Mouse (Mus musculus) layer of hippocampus, postnatal 25 days (tissue): ENCODE results near the gene Rsbn1l. TPM values are rescaled to one million over a fixed set of nuclear protein-coding genes. Genes with fewer than 3 reads are reported as not detected.
"Not testable (repeated sequence)": the region's sequence is repeated elsewhere in the genome, so short reads cannot be mapped to it uniquely, and the experiment has no call there.

ENCODE experiments used
- DNase-seq, 2 experiments: peaks; one replicate each; pipeline ENCODE4 v3.0.0; 2022; ENCODE audit warnings: mixed read lengths in 2 of 2, low spot score in 1 of 2; ENCODE audit errors: extremely low spot score in 1 of 2
- total RNA-seq, 2 experiments: library from RNA; stranded (reverse); gene quantifications; 2 replicates each; pipeline ENCODE4 v1.2.3; 2021

The Rsbn1l gene
- total RNA-seq, 2 experiments from 2014 or later: 14.9 to 18.5 TPM

DNA sequence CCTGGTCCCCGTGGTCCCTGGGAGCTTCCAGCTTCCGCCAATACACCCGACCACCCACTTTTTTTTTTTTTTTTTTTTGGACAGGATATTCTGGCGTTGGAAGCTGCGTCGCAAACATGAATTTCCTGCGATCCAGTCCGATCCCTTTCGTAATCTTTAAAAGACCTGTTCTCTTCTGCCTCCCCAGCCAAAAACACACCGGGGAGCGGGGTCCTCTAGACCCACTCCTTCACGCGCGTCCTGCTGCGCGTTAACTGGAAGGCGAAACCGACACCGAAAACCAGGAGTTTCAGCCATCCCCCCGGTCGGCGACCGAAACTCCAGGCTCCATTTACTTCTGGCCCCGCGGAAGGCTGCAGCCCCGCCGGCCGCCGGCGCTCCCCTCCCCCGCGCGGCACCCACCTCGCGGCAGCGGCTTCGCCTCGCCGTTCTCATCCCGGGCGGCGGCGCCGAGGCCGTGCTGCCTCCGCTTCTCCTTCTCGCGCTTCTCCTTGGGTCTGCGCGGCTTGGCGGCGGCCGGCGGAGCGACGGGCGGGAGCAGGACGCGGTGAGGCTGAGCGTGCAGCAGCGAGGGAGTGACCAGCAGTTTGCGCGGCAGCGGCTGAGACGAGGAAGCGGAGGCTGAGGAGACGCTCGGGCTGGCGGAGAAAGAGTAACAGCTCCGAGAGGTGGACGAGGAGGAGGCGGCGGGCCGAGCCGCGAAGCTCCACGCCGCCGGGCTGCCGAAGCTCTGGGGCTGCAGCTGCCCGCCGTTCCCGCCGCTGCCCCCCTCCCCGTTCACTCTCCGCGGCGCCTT is 5.1 kb downstream of the Rsbn1l start:
- peak in 1 of 2 experiments; percentile 39 for DNase-seq

DNA sequence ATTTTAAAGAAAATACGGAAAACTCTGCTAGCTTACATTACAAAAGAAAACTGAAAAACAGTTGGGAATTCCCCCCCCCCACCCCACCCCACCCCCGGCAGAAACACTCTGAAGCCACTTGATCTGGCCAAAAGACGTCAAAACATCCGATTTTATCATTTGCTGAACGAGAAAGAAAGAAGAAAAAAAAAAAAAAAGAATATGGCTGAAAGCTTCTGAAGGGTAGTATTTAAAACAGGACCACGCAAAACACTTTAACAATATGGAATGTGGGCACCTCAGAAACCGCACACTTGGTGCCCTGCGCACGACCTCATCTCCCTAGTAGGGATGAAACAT is 5.7 kb downstream of the Rsbn1l start:
- DNase-seq: no peak

DNA sequence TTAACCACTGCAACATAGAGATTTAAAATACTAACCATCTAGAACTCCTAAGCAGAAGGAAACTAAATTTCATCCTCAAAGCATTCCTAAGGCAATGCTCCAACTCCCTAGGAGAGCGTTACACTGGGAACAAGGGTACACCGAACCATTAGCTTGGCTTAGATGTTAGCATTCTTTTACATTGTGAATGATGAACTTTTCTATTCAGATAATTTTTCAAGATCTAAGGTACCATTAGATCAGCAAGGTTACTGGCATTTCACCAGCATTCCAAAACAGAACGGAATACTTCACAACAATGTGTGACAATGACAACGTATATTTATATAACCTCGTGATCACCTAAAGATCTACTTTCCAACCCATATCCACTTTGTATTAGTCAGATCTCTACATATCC is 6.1 kb downstream of the Rsbn1l start:
- DNase-seq: no peak

DNA sequence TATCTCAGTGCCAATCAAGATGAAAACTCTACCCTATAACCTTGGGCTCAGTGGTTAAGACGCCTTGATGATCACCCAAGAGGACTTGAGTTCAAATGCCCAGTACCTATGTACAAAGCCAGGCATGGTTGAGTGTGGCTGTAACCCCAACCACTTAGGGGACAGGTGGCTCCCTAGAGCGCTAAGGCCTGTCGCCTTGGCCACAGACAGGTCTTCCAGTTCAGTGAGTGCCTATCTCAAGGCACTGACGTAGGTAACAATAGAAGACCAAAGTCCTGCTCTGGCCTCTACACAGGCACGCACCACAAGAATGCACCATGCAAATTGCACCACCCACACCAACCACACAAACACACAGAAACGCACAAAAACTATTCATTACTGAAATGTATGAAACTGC is 9.3 kb downstream of the Rsbn1l start:
- DNase-seq: no peak

- DNase-seq: no peak
These were observed 11.0 kb downstream of the Rsbn1l start for GRCm38 (mm10) chr5:20944961-20945748.

GRCm38 (mm10) chr5:20943791-20944190 is 12.4 kb downstream of the Rsbn1l start:
- DNase-seq: not testable (repeated sequence)

DNA sequence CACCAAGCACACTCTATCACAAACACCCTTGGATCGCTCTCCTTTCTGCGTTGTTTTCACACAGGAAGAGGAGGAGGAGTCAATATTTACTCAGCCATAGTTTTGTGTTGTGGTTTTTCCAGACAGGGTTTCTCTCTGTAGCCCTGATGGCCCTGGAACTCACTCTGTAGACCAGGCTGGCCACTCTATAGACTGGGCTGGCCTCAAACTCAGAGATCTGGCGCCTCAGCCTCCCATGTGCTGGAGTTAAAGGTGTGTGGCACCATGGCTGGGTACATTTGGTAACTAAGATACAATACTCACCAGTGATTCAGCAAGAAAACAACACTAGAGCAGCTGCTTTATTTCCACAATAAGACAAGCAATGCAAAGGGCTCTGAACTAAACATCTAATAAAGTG is 13.7 kb downstream of the Rsbn1l start:
- DNase-seq: no peak

DNA sequence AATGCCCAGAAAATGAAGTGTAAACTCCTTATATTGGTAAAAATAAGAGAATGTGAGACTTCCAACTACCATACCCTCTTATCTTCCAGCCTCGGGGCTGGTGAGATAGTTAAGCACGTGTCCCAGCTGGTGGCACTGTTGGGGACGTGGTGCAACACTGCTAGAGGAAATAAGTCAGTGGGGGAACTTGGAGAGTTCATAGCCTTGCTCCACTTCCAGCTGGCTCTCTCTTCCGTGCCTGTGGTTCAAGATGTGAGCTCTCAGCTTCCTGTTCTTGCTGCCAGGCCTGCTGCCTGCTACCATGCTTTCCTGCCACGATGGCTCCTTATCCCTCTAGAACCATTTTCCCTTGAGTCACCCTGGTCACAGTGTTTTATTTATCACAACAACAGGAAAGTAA is 15.0 kb downstream of the Rsbn1l start:
- no peak for DNase-seq

- DNase-seq: no peak
These were observed 15.5 kb downstream of the Rsbn1l start for GRCm38 (mm10) chr5:20940696-20941095.

- no peak for DNase-seq
These were observed 16.1 kb downstream of the Rsbn1l start for GRCm38 (mm10) chr5:20940040-20940571.

DNA sequence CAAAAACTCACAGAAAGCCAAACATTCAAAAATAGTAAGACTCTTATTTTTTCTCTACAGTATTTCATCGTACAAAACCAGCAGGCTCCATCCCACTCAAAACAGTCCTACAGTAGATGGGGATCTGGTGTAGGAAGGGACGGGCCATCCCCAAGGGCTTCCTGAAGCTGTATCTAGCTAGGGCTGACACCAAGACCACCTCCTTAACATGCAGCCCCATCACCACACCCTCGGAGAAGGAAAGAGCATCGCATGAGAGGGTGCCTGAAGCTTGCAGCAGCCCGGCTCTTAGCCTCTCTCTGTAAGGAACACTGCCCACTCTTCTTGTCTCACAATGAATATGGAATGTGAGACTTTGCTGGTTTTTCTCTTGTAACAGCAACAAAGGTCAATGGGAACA is 17.7 kb downstream of the Rsbn1l start:
- DNase-seq: no peak

DNA sequence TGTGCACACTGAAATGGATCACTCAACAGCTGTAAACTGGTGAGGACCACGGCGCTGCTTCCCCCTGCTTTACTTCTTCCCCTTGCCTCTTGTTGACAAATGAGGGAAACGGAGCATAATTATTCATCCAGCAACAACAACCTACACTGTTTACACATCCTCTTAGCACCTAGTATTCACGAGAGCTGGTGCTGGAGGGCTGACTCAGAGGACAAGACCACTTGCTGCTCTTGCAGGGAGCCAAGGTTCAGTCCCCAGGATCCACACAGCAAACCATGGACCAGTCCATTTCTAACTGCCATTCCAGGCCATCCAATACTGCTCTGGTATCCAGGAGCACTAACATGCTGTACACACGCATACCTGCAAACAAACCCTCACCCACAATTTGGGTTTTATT is 20.3 kb downstream of the Rsbn1l start:
- DNase-seq: no peak

- no peak for DNase-seq
These were observed 23.6 kb downstream of the Rsbn1l start for GRCm38 (mm10) chr5:20932585-20932984.

DNA sequence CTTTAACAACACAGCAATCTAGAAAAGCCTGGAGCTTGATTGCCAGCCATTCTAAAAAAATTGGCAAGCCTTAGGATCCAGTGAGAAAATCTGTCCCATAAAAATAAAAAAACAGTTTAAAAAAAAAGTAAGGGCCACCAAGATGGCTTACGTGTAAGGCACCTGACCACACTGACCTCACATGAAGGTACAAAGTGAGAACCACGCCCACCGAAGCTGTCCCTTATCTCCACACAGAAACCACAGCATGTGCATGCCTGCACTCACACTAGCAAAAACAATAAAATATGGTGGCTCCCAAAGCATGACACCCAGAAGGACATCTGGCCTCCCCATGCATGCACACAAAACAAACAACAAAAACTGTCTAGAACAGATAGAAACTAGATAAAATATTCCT is 24.9 kb downstream of the Rsbn1l start:
- no peak for DNase-seq

DNA sequence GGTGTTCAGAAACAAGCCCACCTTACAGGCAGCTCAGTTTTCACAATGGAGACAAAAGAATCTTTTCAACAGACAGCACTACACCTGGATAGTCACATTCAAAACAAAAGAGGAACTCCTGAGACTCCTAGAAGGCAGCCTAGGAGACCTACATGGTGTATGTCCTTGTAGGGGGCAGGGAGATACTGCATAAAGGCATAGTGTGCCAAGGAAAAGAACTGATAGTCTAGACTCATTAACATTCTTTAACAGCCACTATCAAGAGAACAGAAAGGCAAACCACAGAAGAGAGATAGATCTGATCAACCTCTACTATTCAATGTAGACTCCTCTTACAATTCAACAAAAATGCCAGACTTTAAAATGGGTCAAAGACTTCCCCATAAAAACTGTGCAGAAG is 25.8 kb downstream of the Rsbn1l start:
- DNase-seq: no peak

- no peak for DNase-seq
These were observed 26.5 kb downstream of the Rsbn1l start for GRCm38 (mm10) chr5:20929669-20930151.

DNA sequence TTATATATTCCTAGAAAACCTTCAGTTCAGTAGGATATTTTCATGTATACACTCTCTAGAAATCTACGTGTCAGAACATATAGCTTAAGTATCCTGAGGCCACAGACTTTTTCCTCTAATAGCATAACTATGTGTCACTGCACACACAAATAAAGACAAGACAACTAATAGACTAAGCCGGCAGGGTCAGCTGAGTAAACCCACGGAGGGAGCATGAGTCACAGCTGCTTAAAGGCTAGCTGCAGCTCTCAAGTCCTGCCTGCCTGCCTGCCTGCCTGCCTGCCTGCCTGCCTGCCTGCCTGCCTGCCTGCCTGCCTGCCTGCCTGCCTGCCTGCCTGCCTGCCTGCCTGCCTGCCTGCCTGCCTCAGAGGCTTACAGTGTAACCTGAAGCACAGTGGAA is 30.7 kb downstream of the Rsbn1l start:
- DNase-seq: no peak

DNA sequence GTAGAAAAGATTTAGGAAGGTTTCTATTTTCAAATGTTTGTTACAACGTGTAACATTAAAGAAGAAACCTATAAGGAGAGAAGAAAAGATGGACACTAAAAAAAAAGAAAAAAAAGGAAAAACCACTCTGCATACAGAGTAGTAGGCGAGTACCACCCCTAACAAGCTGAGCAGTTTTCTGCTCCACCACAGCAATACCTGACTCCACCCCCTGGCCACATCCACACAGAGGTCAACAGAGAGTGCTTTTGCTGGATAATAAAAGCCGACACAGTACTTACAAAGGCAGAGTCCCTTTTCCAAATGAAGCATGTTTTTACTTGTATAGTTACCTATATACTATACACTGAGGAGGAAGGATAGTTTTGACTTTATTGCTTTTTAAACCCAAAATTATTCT is 31.6 kb downstream of the Rsbn1l start:
- no peak for DNase-seq

GRCm38 (mm10) chr5:20919566-20919965 is 36.6 kb downstream of the Rsbn1l start:
- no peak for DNase-seq

- DNase-seq: no peak
These were observed 37.2 kb downstream of the Rsbn1l start for GRCm38 (mm10) chr5:20918967-20919366.
